Mouse (Mus musculus) heart, adult 8-10 months (tissue): Measurements from ENCODE around the gene Tcf3. TPM values are rescaled to one million over a fixed set of nuclear protein-coding genes. Genes with fewer than 3 reads are reported as not detected.

Experiments used
- microRNA-seq: library from miRNA; unstranded; fragments of <30 nt; microRNA quantifications from one replicate; pipeline ENCODE4 v1.2.0, GENCODE M21; 2022
- total RNA-seq, 4 experiments: library from RNA; stranded (reverse); gene quantifications; 2 replicates each; pipeline ENCODE4 v1.2.4; 2022

Gene Tcf3
- total RNA-seq, 4 experiments from 2014 or later: 15.8 to 18.0 (median 17.6) TPM

Small RNAs within 50 kb of the gene (microRNA-seq; reads per million reads assigned to microRNA genes)
- gene Gm22721: not detected

Other genes starting within 250 kb of the Tcf3 start
- 10 to 100 TPM; 10.5 to 16.3 (median 14.6) TPM for gene Mum1, start 207.2 kb downstream of the Tcf3 start, total RNA-seq
- gene Ndufs7, start 184.5 kb downstream of the Tcf3 start, total RNA-seq: 1,000 to 10,000 TPM in 3 of 4 experiments, 100 to 1,000 TPM in 1; 949 to 1,112 (median 1,023) TPM
- 10 to 100 TPM; 10.3 to 17.1 (median 14.7) TPM for gene Gamt, start 172.6 kb downstream of the Tcf3 start, total RNA-seq
- 10 to 100 TPM; 49.2 to 62.8 (median 56.5) TPM for gene Dazap1, start 172.2 kb downstream of the Tcf3 start, total RNA-seq
- 100 to 1,000 TPM; 763 to 919 (median 846) TPM for gene Rps15, start 141.2 kb downstream of the Tcf3 start, total RNA-seq
- 1 to 10 TPM; 2.2 to 3.1 (median 2.2) TPM for gene Apc2, start 137.7 kb downstream of the Tcf3 start, total RNA-seq
- gene 2310011J03Rik, start 113.1 kb downstream of the Tcf3 start, total RNA-seq: 10 to 100 TPM; 14.3 to 19.8 (median 16.3) TPM
- gene Pcsk4, start 104.1 kb downstream of the Tcf3 start, total RNA-seq: 1 to 10 TPM; 1.7 to 3.1 (median 2.7) TPM
- gene Reep6, start 103.7 kb downstream of the Tcf3 start, total RNA-seq: 1 to 10 TPM; 3.1 to 7.6 (median 5.0) TPM
- gene Adamtsl5, start 85.2 kb downstream of the Tcf3 start, total RNA-seq: 100 to 1,000 TPM in 2 of 4 experiments, 10 to 100 TPM in 2; 87.9 to 109 (median 99.6) TPM
- 1 to 10 TPM in 2 of 4 experiments, under 1 TPM in 2; 0.91 to 1.3 (median 1.1) TPM for gene Plk5, start 77.2 kb downstream of the Tcf3 start, total RNA-seq
- gene Mex3d, start 46.0 kb downstream of the Tcf3 start, total RNA-seq: 1 to 10 TPM; 5.9 to 9.8 (median 8.3) TPM
- gene Mbd3, start 34.1 kb downstream of the Tcf3 start, total RNA-seq: 100 to 1,000 TPM in 1 of 4 experiments, 10 to 100 TPM in 3; 92.9 to 107 (median 97.0) TPM
- gene Uqcr11, start 26.8 kb downstream of the Tcf3 start, total RNA-seq: 1,000 to 10,000 TPM; 1,795 to 2,190 (median 1,939) TPM
- gene Onecut3, start 61.2 kb upstream of the Tcf3 start, total RNA-seq: under 1 TPM in 1 of 4 experiments, not detected in 3; 0.09 TPM
- not detected for gene Atp8b3, start 105.5 kb upstream of the Tcf3 start, total RNA-seq
- 10 to 100 TPM; 10.7 to 15.0 (median 12.2) TPM for gene Rexo1, start 127.9 kb upstream of the Tcf3 start, total RNA-seq
- 1 to 10 TPM; 3.5 to 5.0 (median 4.7) TPM for gene Klf16, start 143.7 kb upstream of the Tcf3 start, total RNA-seq
- gene Abhd17a, start 156.7 kb upstream of the Tcf3 start, total RNA-seq: 10 to 100 TPM; 44.7 to 48.1 (median 46.9) TPM
- 10 to 100 TPM; 20.0 to 25.2 (median 21.9) TPM for gene Scamp4, start 169.2 kb upstream of the Tcf3 start, total RNA-seq
- gene Adat3, start 169.2 kb upstream of the Tcf3 start, total RNA-seq: under 1 TPM; 0.44 to 0.81 (median 0.73) TPM
- under 1 TPM; 0.17 to 0.57 (median 0.30) TPM for gene Gm49322, start 172.4 kb upstream of the Tcf3 start, total RNA-seq
- 100 to 1,000 TPM; 119 to 132 (median 122) TPM for gene Csnk1g2, start 189.2 kb upstream of the Tcf3 start, total RNA-seq
- gene Btbd2, start 223.4 kb upstream of the Tcf3 start, total RNA-seq: 10 to 100 TPM; 44.0 to 52.5 (median 48.5) TPM
- gene Mknk2, start 244.5 kb upstream of the Tcf3 start, total RNA-seq: 100 to 1,000 TPM; 197 to 243 (median 216) TPM